Mouse (Mus musculus) urinary bladder, adult 18-20 months (tissue): Measurements from ENCODE around the gene BC107364.
"Not testable (repeated sequence)": the region's sequence is repeated elsewhere in the genome, so short reads cannot be mapped to it uniquely, and the experiment has no call there.

Source experiments
- DNase-seq, 2 experiments: peaks; one replicate each; pipeline ENCODE4 v3.0.0; 2022; ENCODE audit warnings: low spot score in 2 of 2, mixed read lengths in 2 of 2

Gene BC107364

DNA sequence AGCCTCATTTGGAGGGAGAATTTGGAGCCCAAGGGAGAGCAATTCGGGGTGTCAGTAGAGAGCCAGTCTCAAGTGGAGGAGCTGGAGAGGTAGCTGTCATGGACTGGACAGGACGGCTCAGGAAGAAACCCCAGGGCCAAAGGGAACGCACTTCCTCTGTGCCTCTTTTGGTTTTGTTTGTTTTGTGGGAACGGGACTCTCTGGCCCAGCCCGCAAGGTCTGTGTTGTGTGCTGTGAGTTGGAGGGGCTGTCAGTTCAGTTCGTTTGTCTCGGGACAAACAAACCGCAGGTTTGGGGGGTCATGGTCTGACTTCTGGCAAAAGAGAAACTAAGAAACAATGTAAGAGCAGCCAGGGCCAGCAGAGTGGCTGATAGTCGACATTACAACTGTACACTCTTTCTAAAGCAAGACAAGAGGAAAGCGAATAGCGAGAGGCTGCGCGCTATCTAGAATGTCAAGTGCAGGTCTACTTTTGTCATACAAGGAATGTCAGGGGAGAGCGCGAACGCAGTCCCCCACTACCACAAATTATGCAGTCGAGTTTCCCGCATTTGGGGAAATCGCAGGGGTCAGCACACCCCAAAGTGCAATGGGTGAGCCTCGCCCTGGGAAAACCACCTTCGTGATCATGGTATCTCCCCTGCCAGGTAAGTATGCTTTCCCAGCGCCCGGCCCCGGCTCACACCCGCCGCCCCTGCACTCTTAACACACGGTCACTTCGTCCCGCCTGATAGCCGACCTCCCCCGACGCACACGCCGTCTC, 34.1 kb upstream of the BC107364 start:
- DNase-seq, result not testable (repeated sequence)

DNA sequence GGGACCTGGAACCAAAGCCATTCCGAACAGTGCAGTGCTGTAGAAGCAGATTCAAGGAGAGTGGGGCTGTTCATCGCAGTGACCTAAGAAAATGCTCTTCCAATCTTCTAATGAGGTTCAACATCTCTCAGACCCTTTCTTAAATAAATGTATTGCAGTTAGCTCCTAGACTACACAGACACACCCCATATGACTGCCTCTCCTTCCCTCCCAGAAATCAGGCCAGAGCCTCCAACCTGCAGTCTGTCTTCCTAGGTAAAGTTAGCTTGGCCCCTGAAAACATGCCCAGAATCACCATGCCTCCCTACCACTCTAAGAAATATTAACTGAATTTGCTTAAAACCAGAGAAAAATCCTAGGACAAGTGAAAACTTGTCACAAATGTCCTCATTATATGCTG, 33.3 kb upstream of the BC107364 start:
- DNase-seq, result no peak

GRCm38 (mm10) chr3:96484921-96485320, 32.8 kb upstream of the BC107364 start:
- no peak for DNase-seq

DNA sequence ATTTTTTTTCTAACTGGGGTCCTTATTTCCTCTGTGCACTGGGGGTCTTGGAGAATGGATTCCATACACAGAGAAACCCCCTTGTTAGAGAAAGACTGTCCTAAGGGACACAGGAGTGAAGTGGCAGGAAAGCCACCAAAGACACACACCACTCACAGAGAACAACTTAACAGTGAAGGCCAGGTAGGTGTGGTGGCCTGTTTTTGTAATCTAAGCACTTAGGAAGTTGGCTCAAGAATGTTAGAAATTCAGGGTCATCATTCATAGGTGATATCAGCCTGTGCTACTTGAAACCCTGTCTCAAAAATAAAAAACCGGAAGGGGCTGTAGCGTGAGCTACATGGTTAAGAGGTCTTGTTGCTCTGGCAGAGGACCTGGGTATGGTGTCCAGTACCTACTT, 31.8 kb upstream of the BC107364 start:
- DNase-seq, result no peak

- not testable (repeated sequence) for DNase-seq
These were observed 30.9 kb upstream of the BC107364 start for GRCm38 (mm10) chr3:96483044-96483443.

GRCm38 (mm10) chr3:96482451-96482850, 30.3 kb upstream of the BC107364 start:
- no peak for DNase-seq

DNA sequence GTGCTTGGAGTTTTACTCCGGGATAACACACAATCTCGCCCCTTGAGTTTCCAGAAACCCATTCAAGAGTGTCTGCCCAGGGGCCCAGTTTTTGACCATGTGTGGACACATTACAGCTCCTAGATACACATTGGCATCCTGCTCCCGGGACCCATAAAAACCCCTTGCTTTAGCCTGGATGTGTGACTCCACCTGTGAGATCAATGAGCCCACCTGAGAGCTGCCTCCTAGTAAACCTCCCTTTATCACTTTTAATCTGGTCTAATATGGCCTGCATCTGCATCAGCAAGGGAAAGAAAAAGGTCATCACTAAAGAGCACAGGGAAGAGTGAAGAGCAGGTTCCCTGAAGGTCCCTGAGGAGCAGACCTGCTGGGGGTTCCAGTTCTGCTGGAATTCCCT, 29.8 kb upstream of the BC107364 start:
- no peak for DNase-seq

DNA sequence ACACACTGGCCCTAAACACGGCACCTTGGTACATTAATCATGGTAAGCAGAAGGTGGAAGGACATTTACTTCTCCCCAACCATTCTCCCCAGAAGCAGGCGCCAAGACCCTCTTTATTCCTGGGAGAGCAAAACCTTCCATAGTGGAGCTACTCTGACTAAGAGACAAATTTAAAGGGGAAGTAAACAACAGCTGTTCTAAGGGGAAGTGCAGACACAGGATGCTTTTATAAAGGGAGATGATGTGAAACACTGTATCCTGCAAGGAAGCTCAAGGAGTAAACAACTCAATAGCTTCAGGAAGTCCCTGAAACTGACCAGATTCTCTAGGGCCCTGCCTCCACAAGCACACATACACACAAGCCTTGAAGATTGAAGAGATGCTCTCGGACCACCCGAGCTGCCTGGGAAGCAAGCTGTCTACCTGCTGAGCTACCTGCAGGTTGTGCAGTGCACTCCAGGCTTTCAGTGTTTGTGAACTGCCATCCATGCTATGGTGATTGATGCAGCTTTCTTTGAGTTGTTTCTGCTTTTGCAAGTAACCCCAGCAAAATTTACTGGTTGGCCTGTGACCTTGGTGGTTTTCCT, 28.7 kb upstream of the BC107364 start:
- DNase-seq, result no peak

DNA sequence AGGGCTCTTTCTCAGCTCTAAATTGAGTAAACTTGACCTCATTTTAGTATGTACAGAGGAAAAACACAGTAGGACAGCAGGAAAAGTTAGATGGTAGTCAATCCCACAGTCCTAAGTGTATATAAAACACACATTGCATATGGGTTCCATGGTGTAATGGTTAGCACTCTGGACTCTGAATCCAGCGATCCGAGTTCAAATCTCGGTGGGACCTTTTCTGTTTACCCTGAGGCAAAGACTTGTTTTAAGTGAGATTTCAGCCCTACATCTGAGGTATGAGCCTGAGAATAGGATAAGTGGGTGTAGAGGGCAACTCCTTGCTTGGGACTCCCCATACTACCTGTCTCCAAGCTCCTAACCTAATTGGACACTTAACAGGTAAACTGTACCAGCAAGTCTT, 27.1 kb upstream of the BC107364 start:
- no peak for DNase-seq

- no peak for DNase-seq
These were observed 25.5 kb upstream of the BC107364 start for GRCm38 (mm10) chr3:96477558-96477957.

- no peak for DNase-seq
These were observed 25.0 kb upstream of the BC107364 start for GRCm38 (mm10) chr3:96477084-96477483.

DNA sequence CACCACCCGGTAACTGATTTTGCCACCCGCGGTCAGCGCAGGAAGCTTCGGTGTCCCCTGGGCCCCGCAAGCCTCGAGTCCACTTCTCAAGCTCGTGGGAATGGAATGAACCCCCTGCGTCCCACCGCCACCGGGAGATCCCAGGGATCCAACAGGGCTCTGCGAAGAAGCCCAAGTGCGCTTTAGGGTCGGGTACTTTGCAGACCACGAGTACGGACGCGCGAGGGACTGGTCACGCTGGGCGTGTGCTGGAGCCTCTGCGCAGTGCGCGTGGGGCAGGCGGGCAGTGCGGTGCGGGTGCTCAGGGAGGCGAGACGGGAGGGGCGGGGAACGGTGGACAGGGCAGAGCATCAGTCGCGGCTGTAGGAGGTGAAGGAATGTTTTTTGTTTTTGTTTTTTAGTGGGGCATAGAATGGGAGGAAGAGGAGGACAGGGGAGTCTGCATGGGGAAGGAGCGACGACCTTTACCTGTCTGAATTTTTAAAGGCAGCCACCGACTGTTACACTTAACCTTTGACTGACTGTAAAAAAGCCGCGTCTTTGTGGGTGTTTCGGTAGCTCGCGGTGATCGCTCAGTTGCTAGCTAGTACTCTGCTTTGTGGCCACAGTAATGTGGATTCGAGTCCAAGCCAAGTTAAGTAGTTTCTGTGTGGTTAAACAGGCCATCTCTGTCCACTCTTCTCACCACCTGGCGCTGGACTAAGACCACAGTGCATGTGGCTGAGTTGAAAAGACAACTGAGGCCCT, 23.0 kb upstream of the BC107364 start:
- no peak for DNase-seq

GRCm38 (mm10) chr3:96473556-96473955, 21.4 kb upstream of the BC107364 start:
- DNase-seq, result not testable (repeated sequence)

- no peak for DNase-seq
These were observed 20.0 kb upstream of the BC107364 start for GRCm38 (mm10) chr3:96472066-96472465.

- no peak for DNase-seq
These were observed 17.5 kb upstream of the BC107364 start for GRCm38 (mm10) chr3:96469626-96470025.

DNA sequence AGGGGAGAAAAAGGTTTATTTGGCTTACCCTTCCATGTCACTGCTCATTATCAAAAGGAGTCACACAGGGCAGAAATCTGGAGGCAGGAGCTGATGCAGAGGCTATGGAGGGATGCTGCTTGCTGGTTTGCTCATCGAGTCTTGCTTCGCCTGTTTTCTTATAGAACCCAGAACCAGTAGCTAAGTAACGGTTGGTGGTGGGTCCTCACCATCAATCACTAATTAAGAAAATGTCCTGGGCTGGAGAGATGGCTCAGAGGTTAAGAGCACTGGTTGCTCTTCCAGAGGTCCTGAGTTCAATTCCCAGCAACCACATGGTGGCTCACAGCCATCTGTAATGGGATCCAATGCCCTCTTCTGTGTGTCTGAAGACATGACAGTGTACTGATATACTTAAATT, 16.2 kb upstream of the BC107364 start:
- not testable (repeated sequence) for DNase-seq

DNA sequence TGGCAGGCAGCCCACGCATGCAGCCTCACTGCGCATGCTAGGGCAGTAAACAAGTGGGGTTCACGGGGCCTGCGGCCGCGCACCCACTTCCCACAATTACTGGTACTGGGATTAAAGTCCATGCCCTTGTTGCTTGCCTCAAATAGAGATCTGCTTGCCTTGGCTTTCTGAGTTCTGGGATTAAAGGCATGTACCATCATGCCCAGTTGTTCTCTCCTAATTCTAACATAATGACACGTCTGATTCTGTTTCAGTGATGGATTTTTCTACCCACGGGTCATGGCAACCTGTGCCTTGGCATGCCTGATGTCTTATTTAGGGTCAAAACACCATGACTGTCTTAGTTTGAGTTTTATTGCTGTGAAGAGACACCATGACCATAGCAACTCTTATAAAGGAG, 15.5 kb upstream of the BC107364 start:
- DNase-seq, result no peak

GRCm38 (mm10) chr3:96463891-96464290, 11.8 kb upstream of the BC107364 start:
- DNase-seq, result no peak

DNA sequence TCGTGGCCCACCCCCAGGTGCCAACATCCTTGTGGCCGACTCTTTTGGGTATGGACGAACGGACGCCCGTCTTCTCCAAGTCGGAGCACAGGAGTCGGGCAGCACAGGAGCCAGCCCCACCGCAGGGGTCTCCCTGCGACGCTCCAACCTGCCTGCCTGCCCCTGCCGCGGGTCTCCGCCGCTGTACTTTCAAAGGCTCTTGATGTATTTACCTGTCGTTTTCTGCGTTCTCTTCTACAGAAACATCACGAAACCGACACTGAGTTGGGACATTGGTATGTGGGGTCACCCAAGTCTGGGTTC, 8.4 kb upstream of the BC107364 start:
- DNase-seq, result not testable (repeated sequence)

DNA sequence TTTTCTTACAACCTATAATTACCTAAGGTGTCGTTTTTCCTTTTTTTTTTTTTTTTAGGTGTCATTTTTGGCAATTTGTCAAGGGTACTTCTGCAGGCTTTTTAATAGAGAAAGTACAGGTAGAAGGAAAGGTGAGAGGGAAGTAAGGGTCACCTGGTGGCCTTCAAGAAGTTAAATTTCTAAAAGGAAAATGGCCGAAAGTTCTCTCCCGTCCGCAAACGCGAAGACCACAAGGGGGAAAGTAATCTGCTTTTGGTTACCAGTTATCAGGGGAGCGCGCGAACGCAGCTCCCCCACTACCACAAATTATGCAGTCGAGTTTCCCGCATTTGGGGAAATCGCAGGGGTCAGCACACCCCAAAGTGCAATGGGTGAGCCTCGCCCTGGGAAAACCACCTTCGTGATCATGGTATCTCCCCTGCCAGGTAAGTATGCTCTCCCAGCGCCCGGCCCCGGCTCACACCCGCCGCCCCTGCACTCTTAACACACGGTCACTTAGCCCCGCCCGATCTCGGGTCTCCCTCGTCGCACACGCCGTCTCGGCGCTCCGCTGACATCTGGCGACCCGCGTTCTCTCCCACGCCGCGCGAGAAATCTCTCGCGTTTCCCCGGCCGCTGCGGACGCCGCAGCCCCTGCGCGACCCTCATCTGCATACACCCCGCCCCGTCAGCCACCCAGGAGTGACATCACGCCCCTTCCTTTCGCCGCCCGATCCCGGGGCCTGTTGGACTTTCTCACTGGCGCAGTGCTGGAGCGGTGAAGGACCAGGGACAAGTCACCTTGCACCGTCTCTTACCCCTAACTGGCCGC, 7.9 kb upstream of the BC107364 start:
- not testable (repeated sequence) for DNase-seq

- DNase-seq, result not testable (repeated sequence)
These were observed 6.9 kb upstream of the BC107364 start for GRCm38 (mm10) chr3:96458886-96459439.

- DNase-seq, result not testable (repeated sequence)
These were observed 5.9 kb upstream of the BC107364 start for GRCm38 (mm10) chr3:96458008-96458407.
